Mouse (Mus musculus) hindbrain, postnatal 0 days (tissue): ENCODE data around the gene Ifi27l2a. TPM values are rescaled to one million over a fixed set of nuclear protein-coding genes. Genes with fewer than 3 reads are reported as not detected.
"Not testable (repeated sequence)": the region's sequence is repeated elsewhere in the genome, so short reads cannot be mapped to it uniquely, and the experiment has no call there.

ENCODE experiments used
- ATAC-seq: fragments of 200-750 bp; cut with Nextera tagmentation; 2 replicates; pipeline ENCODE4 v1.8.0; 2017; ENCODE audit warnings: mild to moderate bottlenecking, moderate TSS enrichment, moderate library complexity
- DNase-seq: peaks from one replicate; pipeline ENCODE4 v3.0.0-alpha.2; 2015; ENCODE audit warnings: low spot score
- H3K27ac ChIP-seq: fragments of 300-500 bp; sonication (generic); 2 replicates; pipeline ENCODE4 v1.5.1; 2014; ENCODE audit warnings: mild to moderate bottlenecking
- H3K27me3 ChIP-seq: fragments of 300-500 bp; sonication (generic); 2 replicates; pipeline ENCODE4 v1.6.1; 2014; ENCODE audit warnings: low read length, mixed read lengths; ENCODE audit not compliant: insufficient read depth
- H3K36me3 ChIP-seq: fragments of 300-500 bp; sonication (generic); 2 replicates; pipeline ENCODE4 v1.6.1; 2014; ENCODE audit warnings: low read length, mixed read lengths; ENCODE audit not compliant: insufficient read depth
- H3K4me1 ChIP-seq: fragments of 300-500 bp; sonication (generic); 2 replicates; pipeline ENCODE4 v1.6.1; 2014; ENCODE audit warnings: antibody characterized with exemption, low read length, mixed read lengths; ENCODE audit not compliant: insufficient read depth
- H3K4me2 ChIP-seq: fragments of 300-500 bp; sonication (generic); 2 replicates; pipeline ENCODE4 v1.6.1; 2014; ENCODE audit warnings: low read depth, mild to moderate bottlenecking, low read length, moderate library complexity, mixed read lengths
- H3K4me3 ChIP-seq: fragments of 300-500 bp; sonication (generic); 2 replicates; pipeline ENCODE4 v1.5.1; 2014; ENCODE audit warnings: low read length
- H3K9ac ChIP-seq: fragments of 300-500 bp; sonication (generic); replicated peaks from 2 replicates; pipeline ENCODE4 v1.6.1; 2014; ENCODE audit warnings: mild to moderate bottlenecking, low read length, moderate library complexity, mixed read lengths
- H3K9me3 ChIP-seq: fragments of 300-500 bp; sonication (generic); 2 replicates; pipeline ENCODE4 v1.6.1; 2016; ENCODE audit warnings: low read length, mixed read lengths
- CTCF ChIP-seq: IDR thresholded peaks from 2 replicates; pipeline ENCODE4 v1.5.1; 2016; ENCODE audit warnings: antibody characterized with exemption, control low read depth, low read depth
- whole genome bisulfite sequencing: fragments of 180-500 bp; shearing (Covaris S2); extraction: QIAGEN DNeasy Blood & Tissue Kit; methylation state at CpG from one replicate; pipeline ENCODE4 v1.1.7; 2014; 5-methylcytosine and 5-hydroxymethylcytosine counted together
- polyA plus RNA-seq: library from polyadenylated mRNA; unstranded; fragments of >200 nt; fragmentation: Nextera tagmentation; extraction: Ambion mirVana; gene quantifications from 2 replicates; pipeline ENCODE4 v1.2.1, GENCODE M21; 2015
- total RNA-seq: library from RNA; depleted of rRNA; stranded (reverse); fragments of >200 nt; gene quantifications from 2 replicates; pipeline ENCODE4 v1.2.3, GENCODE M21; 2014

Gene Ifi27l2a
- total and polyA plus RNA-seq, 2 experiments from 2014 or later, result 3.2 to 13.1 TPM

- H3K27ac ChIP-seq, result no peak overlapping the region
- H3K4me2 ChIP-seq, result no peak overlapping the region
- no peaks in the 10 kb centered on the region for H3K36me3 ChIP-seq
- H3K9me3 ChIP-seq, result no peaks in the 10 kb centered on the region
- TF ChIP-seq CTCF, result no peak
- no peak overlapping the region for H3K4me3 ChIP-seq
- 74% methylated on average over 2 of the region's 2 CpGs for WGBS
- ATAC-seq (no peak), DNase-seq (no peak)
- no peaks in the 10 kb centered on the region for H3K27me3 ChIP-seq
- H3K4me1 ChIP-seq, result no peaks in the 10 kb centered on the region
- H3K9ac ChIP-seq, result no peak overlapping the region
Measured at GRCm38 (mm10) chr12:103482781-103483180, 39.3 kb upstream of the Ifi27l2a start.

GRCm38 (mm10) chr12:103481671-103482070 is 38.2 kb upstream of the Ifi27l2a start:
- 77% methylated on average over 5 of the region's 5 CpGs for WGBS
- ATAC-seq (no peak), DNase-seq (no peak)
- Histone ChIP-seq H3K4me3 (no peak overlapping the region), H3K4me2 (no peak overlapping the region), H3K9ac (no peak overlapping the region), H3K27ac (no peak overlapping the region), H3K27me3 (no peaks in the 10 kb centered on the region), H3K36me3 (no peaks in the 10 kb centered on the region), H3K4me1 (no peaks in the 10 kb centered on the region), H3K9me3 (no peaks in the 10 kb centered on the region)
- no peak for TF ChIP-seq CTCF

DNA sequence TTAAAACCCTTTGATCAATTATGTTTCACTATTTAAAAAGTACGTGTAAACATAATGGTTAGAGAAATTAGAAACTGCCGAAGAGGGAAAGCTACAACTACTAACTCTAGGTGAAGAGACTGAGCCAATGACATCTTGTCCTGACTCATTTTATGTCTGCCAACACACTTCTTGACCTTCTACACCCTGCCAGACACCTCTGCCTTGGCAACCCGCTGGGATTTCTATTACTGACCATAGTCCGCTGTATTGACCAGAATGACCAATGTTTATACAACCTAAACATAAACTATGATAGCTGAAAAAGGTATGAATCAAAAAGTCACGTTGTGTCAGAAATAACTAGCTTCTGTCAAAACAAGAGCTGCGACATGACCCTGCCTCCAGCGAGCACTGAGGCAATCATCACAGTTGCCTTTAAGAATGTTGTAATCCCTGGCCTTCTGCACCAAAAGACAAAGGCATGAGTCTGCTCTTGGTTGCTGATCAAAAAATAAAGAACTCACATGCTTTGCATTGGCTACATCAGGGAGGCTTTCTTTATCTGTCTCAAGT is 34.1 kb upstream of the Ifi27l2a start:
- no peak overlapping the region for H3K4me2 ChIP-seq
- no peaks in the 10 kb centered on the region for H3K4me1 ChIP-seq
- no peak for ATAC-seq
- H3K9me3 ChIP-seq, result no peaks in the 10 kb centered on the region
- no peak for TF ChIP-seq CTCF
- H3K4me3 ChIP-seq, result no peak overlapping the region
- 83% methylated on average over 7 of the region's 7 CpGs for WGBS
- H3K9ac ChIP-seq, result no peak overlapping the region
- no peak for DNase-seq
- no peaks in the 10 kb centered on the region for H3K36me3 ChIP-seq
- no peaks in the 10 kb centered on the region for H3K27me3 ChIP-seq
- no peak overlapping the region for H3K27ac ChIP-seq

DNA sequence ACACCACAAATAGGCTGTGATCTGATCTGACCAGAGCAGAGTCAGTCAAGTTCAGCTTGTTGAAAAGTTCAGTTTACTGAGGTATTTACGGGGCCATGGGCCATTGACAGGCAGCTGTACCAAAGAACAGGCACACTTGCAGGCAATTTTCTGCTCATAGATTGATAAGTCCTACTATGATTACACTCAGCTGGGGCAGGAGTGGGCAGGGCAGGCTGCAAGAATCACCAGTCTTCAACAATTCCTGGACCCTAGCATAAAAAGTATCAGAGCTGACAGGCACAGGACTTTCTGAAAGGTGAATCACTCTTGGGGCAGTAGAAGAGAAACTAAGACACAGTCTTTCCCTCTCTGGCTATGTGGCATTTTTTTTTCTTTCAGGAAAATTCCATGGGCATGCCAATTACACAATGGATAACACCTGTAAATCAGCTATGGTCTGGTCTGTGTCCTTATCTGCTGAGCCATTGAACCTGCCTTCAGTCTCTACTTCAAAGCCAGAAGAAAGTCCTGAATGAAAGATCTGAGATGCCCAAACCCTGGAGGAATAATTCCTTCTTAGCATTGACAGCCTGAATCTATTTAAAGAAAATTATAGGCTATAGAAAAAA is 33.4 kb upstream of the Ifi27l2a start:
- no peak overlapping the region for H3K27ac ChIP-seq
- TF ChIP-seq CTCF, result no peak
- H3K36me3 ChIP-seq, result no peaks in the 10 kb centered on the region
- no peak for ATAC-seq
- H3K4me2 ChIP-seq, result no peak overlapping the region
- DNase-seq, result no peak
- no peak overlapping the region for H3K4me3 ChIP-seq
- H3K4me1 ChIP-seq, result no peaks in the 10 kb centered on the region
- H3K9me3 ChIP-seq, result no peaks in the 10 kb centered on the region
- 89% methylated on average over 1 of the region's 1 CpGs for WGBS
- no peaks in the 10 kb centered on the region for H3K27me3 ChIP-seq
- H3K9ac ChIP-seq, result no peak overlapping the region

DNA sequence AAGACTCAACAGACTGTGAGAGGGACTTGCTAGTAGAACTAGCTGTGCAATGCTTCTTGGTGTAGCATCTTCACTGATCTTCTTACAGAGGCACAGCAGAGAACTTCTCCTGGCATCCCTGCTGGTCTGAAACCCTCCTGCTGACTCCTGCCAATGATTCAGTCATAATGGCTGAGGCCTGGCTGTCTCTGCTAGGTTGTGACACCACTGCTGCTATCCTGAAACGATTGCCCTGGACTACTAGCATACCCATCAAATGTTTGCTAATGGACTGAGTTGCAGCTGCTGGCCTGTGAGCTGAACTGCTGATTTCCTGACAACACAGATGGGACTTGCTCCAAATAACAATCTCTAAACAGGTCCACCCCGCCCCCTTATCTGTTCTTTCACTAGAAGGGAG is 31.0 kb upstream of the Ifi27l2a start:
- no peak overlapping the region for H3K4me3 ChIP-seq
- no peak for ATAC-seq
- no peaks in the 10 kb centered on the region for H3K4me1 ChIP-seq
- 39% methylated on average over 2 of the region's 2 CpGs for WGBS
- no peaks in the 10 kb centered on the region for H3K9me3 ChIP-seq
- H3K9ac ChIP-seq, result no peak overlapping the region
- no peak for TF ChIP-seq CTCF
- DNase-seq, result no peak
- no peaks in the 10 kb centered on the region for H3K36me3 ChIP-seq
- no peaks in the 10 kb centered on the region for H3K27me3 ChIP-seq
- H3K4me2 ChIP-seq, result no peak overlapping the region
- no peak overlapping the region for H3K27ac ChIP-seq

DNA sequence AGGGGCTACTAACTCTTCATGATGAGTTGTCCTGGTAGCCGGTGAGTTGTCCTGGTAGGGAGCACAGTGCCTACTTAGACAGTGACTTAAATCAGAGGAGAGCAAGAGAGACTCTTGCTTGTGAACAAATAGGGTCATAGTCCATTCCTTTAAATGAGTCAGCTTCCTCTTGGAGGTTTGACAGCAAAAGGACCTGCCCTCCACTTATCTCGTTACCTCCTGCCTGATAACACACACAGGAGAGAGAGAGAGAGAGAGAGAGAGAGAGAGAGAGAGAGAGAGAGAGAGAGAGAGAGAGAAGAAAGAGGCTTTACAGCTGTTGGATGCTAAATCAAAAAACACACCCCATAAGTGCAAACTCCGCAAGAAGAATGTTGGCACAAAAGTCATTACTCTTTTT is 13.7 kb upstream of the Ifi27l2a start, which contains the start of gene Ifi27l2b:
Ifi27l2b (minus strand) TSS at position 84 of the 400 bp plus-strand sequence.
- WGBS, result 66% methylated on average over 3 of the region's 3 CpGs
- DNase-seq (no peak), ATAC-seq (no peak)
- Histone ChIP-seq H3K4me1 (no peaks in the 10 kb centered on the region), H3K27ac (no peak within 1 kb of the TSS), H3K4me3 (no peak within 1 kb of the TSS), H3K9me3 (no peaks in the 10 kb centered on the region), H3K27me3 (no peaks in the 10 kb centered on the region), H3K36me3 (no peaks in the 10 kb centered on the region), H3K9ac (no peak within 1 kb of the TSS), H3K4me2 (no peak within 1 kb of the TSS)
- no peak for TF ChIP-seq CTCF

- H3K9me3 ChIP-seq, DNase-seq, ATAC-seq, H3K9ac ChIP-seq, H3K4me3 ChIP-seq, H3K36me3 ChIP-seq, H3K4me2 ChIP-seq, H3K27ac ChIP-seq, H3K4me1 ChIP-seq, H3K27me3 ChIP-seq: not testable (repeated sequence)
- no CpG with 5 or more reads among the region's 1 CpGs for WGBS
Measured at GRCm38 (mm10) chr12:103456727-103457126, 13.2 kb upstream of the Ifi27l2a start.
